8 mouse cellular contexts compared by ENCODE assay signal in the genomic region with DNA sequence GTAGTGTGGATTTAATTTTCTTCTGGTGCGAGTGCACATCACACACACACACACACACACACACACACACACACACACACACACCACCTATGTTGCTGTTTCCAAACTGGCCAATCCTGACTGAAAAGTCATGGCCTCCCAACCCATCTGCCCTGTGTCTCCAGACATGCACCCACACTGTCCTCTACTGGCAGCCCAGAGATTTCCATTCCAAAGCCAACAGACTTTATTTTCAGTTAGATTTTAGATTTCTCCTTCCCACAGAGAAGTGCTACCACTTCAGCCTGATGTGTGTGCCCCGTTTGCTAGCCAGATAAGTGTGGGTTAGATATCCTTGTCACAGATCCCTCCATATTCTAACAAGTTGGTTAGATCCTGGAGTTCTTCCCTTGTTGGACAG. TPM values are rescaled to one million over a fixed set of nuclear protein-coding genes. Genes with fewer than 3 reads are reported as not detected.
A peak's percentile ranks its signal among the peaks of the same experiment; 100 is the strongest.
DNase-seq lines count a peak whose midpoint lies in the region; ATAC-seq and TF ChIP-seq lines count a peak whose summit lies in the region.

No protein-coding gene starts in this region.

- no peaks in the 10 kb centered on the region for H3K27me3 ChIP-seq in heart, postnatal 0 days (ENCODE audit: control insufficient read depth, insufficient read depth, low read length)
- H3K27me3 ChIP-seq in heart, embryonic 11.5 days (ENCODE audit: control insufficient read depth, insufficient read depth, low read length), result no peaks in the 10 kb centered on the region
- H3K27me3 ChIP-seq in thymus, adult 2 months (ENCODE audit: control insufficient read depth, insufficient read depth, low read length), result no peaks in the 10 kb centered on the region
- no peaks in the 10 kb centered on the region for H3K27me3 ChIP-seq in midbrain, embryonic 15.5 days (replicated peaks)

- H3K27ac ChIP-seq in heart, postnatal 0 days (ENCODE audit: low read depth), result no peak overlapping the region
- H3K27ac ChIP-seq in heart, embryonic 11.5 days (ENCODE audit: low read depth, low read length), result no peak overlapping the region
- no peak overlapping the region for H3K27ac ChIP-seq in thymus, adult 2 months (ENCODE audit: control insufficient read depth, insufficient read depth, low read length)
- H3K27ac ChIP-seq in midbrain, embryonic 15.5 days, result no peak overlapping the region

- no peak overlapping the region for H3K4me2 ChIP-seq in heart, postnatal 0 days (ENCODE audit: low read depth, low read length)
- no peak overlapping the region for H3K4me2 ChIP-seq in heart, embryonic 11.5 days
- H3K4me2 ChIP-seq in midbrain, embryonic 15.5 days, result no peak overlapping the region

- DNase-seq in heart, postnatal 0 days (ENCODE audit: low spot score), result no peak
- peak; percentile 53 for DNase-seq in thymus, adult 2 months
- DNase-seq in thymus, adult 18-20 months, result no peak
- peak; percentile 62 to 80 for DNase-seq in cerebellum, postnatal 25 days
- DNase-seq in lung, postnatal 36 days, result peak; percentile 72
- no peak for DNase-seq in right cerebral cortex, adult 18-20 months

- no peak overlapping the region for H3K4me3 ChIP-seq in heart, postnatal 0 days (ENCODE audit: low read depth, low read length)
- H3K4me3 ChIP-seq in heart, embryonic 11.5 days (ENCODE audit: low read depth, low read length), result no peak overlapping the region
- H3K4me3 ChIP-seq in thymus, adult 2 months (ENCODE audit: control insufficient read depth, insufficient read depth, low read length), result no peak overlapping the region
- no peak overlapping the region for H3K4me3 ChIP-seq in midbrain, embryonic 15.5 days

- H3K36me3 ChIP-seq in heart, postnatal 0 days (replicated peaks; ENCODE audit: control insufficient read depth, insufficient read depth, low read length), result peaks cover 18% of the 10 kb centered on the region
- H3K36me3 ChIP-seq in heart, embryonic 11.5 days (ENCODE audit: control insufficient read depth, insufficient read depth, low read length), result no peaks in the 10 kb centered on the region
- H3K36me3 ChIP-seq in thymus, adult 2 months (ENCODE audit: control insufficient read depth, insufficient read depth, low read length), result no peaks in the 10 kb centered on the region
- no peaks in the 10 kb centered on the region for H3K36me3 ChIP-seq in midbrain, embryonic 15.5 days (replicated peaks)

- TF ChIP-seq POLR2A in thymus, adult 2 months (IDR thresholded peaks at IDR 0.05; ENCODE audit: control insufficient read depth, extremely low read depth, insufficient read depth, low read length, poor library complexity), result no peak

- no peak overlapping the region for H3K9ac ChIP-seq in heart, postnatal 0 days (replicated peaks; ENCODE audit: low read depth, low read length)
- H3K9ac ChIP-seq in heart, embryonic 11.5 days (ENCODE audit: low read depth, low read length), result no peak overlapping the region
- H3K9ac ChIP-seq in midbrain, embryonic 15.5 days, result no peak overlapping the region

- peak; percentile 97 for TF ChIP-seq CTCF in heart, postnatal 0 days (IDR thresholded peaks at IDR 0.05; ENCODE audit: low read depth)
- TF ChIP-seq CTCF in thymus, adult 2 months (IDR thresholded peaks at IDR 0.05; ENCODE audit: borderline replicate concordance, control insufficient read depth, extremely low read depth, insufficient read depth, low read length, poor library complexity), result no peak

- no peak for TF ChIP-seq EP300 in heart, postnatal 0 days (IDR thresholded peaks at IDR 0.05; ENCODE audit: low read depth)

- WGBS in heart, postnatal 0 days, result 35% methylated on average over 2 of the region's 2 CpGs
- 50% methylated on average over 2 of the region's 2 CpGs for WGBS in heart, embryonic 11.5 days (ENCODE audit: insufficient replicate concordance)
- 40% methylated on average over 2 of the region's 2 CpGs for WGBS in thymus, adult 2 months
- 84% methylated on average over 2 of the region's 2 CpGs for WGBS in midbrain, embryonic 15.5 days

- ATAC-seq in heart, postnatal 0 days (ENCODE audit: insufficient read depth, low read depth), result peak; percentile 60; the same call in 1 of the 2 replicates
- no peak for ATAC-seq in heart, embryonic 11.5 days (replicated peaks; ENCODE audit: insufficient number of reproducible peaks, low FRiP score, low TSS enrichment)
- ATAC-seq in midbrain, embryonic 15.5 days (replicated peaks), result no peak

- H3K4me1 ChIP-seq in heart, postnatal 0 days (ENCODE audit: control insufficient read depth, insufficient read depth), result peaks cover 5% of the 10 kb centered on the region; the same call in 1 of the 2 replicates
- peaks cover 6% of the 10 kb centered on the region; the same call in 1 of the 2 replicates for H3K4me1 ChIP-seq in heart, embryonic 11.5 days (ENCODE audit: control insufficient read depth, insufficient read depth, low read length)
- peaks cover 21% of the 10 kb centered on the region for H3K4me1 ChIP-seq in thymus, adult 2 months (replicated peaks; ENCODE audit: control insufficient read depth, insufficient read depth, low read length)
- 0 out of 2 replicates have a peak, but pooled peaks cover 4% of the 10 kb centered on the region for H3K4me1 ChIP-seq in midbrain, embryonic 15.5 days

- H3K9me3 ChIP-seq in heart, postnatal 0 days (replicated peaks; ENCODE audit: control insufficient read depth, low read length), result no peaks in the 10 kb centered on the region
- no peaks in the 10 kb centered on the region for H3K9me3 ChIP-seq in heart, embryonic 11.5 days (replicated peaks; ENCODE audit: control insufficient read depth, low read length)
- H3K9me3 ChIP-seq in midbrain, embryonic 15.5 days, result no peaks in the 10 kb centered on the region

RNA-seq across cellular contexts. Expression of gene Serac1, which starts 59.8 kb away (rescaled TPM):
- total RNA-seq in heart, postnatal 0 days (2014; rRNA removed; ENCODE audit: low replicate concordance), result 4.2 and 6.8 TPM in 2 replicates
- polyA plus RNA-seq in heart, postnatal 0 days (2015; fragmentation: Nextera tagmentation; extraction: Ambion mirVana), result 4.2 and 5.5 TPM in 2 replicates
- polyA plus RNA-seq in heart, embryonic 11.5 days (2014; fragmentation: Nextera tagmentation; extraction: Ambion mirVana), result 3.1 and 4.3 TPM in 2 replicates
- 6.2 and 7.0 TPM in 2 replicates for polyA plus RNA-seq in thymus, adult 2 months (2012; rRNA removed)
- polyA plus RNA-seq in midbrain, embryonic 15.5 days (2015; fragmentation: Nextera tagmentation; extraction: Ambion mirVana), result 14.6 and 14.8 TPM in 2 replicates

RNA-seq across cellular contexts. Expression of gene Gtf2h5, which starts 59.8 kb away (rescaled TPM):
- total RNA-seq in heart, postnatal 0 days (2014; rRNA removed; ENCODE audit: low replicate concordance), result 23.2 and 43.4 TPM in 2 replicates
- 167 and 169 TPM in 2 replicates for polyA plus RNA-seq in heart, postnatal 0 days (2015; fragmentation: Nextera tagmentation; extraction: Ambion mirVana)
- polyA plus RNA-seq in heart, embryonic 11.5 days (2014; fragmentation: Nextera tagmentation; extraction: Ambion mirVana), result 138 and 158 TPM in 2 replicates
- 15.1 and 21.3 TPM in 2 replicates for polyA plus RNA-seq in thymus, adult 2 months (2012; rRNA removed)
- polyA plus RNA-seq in midbrain, embryonic 15.5 days (2015; fragmentation: Nextera tagmentation; extraction: Ambion mirVana), result 191 and 196 TPM in 2 replicates

Comparison
In these comparisons a context has a peak if more than half of its experiments do, and no peak if none do; other contexts are left out.
1. DNase-seq: peak in thymus, adult 2 months (single experiment), cerebellum, postnatal 25 days (2 of 2) and lung, postnatal 36 days (single experiment); none in heart, postnatal 0 days (single experiment), thymus, adult 18-20 months (0 of 2) and right cerebral cortex, adult 18-20 months (single experiment).